Mouse (Mus musculus): ENCODE results near the gene Spata32. TPM values are rescaled to one million over a fixed set of nuclear protein-coding genes. Genes with fewer than 3 reads are reported as not detected.

The Spata32 gene
- total and polyA plus RNA-seq, 3 experiments = not detected

- TF ChIP-seq MAX (IDR thresholded peaks at IDR 0.05; ENCODE audit: low read length) (no peak), POLR2AphosphoS2 (IDR thresholded peaks at IDR 0.05; ENCODE audit: low read depth, low read length) (no peak), ETS1 (conservative IDR thresholded peaks at IDR 0.05; ENCODE audit: low read depth, low read length) (no peak), USF1 (IDR thresholded peaks at IDR 0.05; ENCODE audit: low read depth, low read length) (no peak), MXI1 (IDR thresholded peaks at IDR 0.05; ENCODE audit: low read depth, low read length) (no peak), RCOR1 (conservative IDR thresholded peaks at IDR 0.05; ENCODE audit: low read depth, low read length) (no peak), JUN (IDR thresholded peaks at IDR 0.05; ENCODE audit: insufficient read depth, low read depth, low read length) (no peak), CHD1 (IDR thresholded peaks at IDR 0.05; ENCODE audit: low read depth, low read length) (no peak), POLR2A (IDR thresholded peaks at IDR 0.05; ENCODE audit: low read depth, low read length) (no peak), ZMIZ1 (IDR thresholded peaks at IDR 0.05; ENCODE audit: low read depth, low read length) (no peak), MAFK (IDR thresholded peaks at IDR 0.05; ENCODE audit: insufficient replicate concordance, low read length) (no peak), NELFE (IDR thresholded peaks at IDR 0.05; ENCODE audit: low read depth, low read length) (no peak), UBTF (IDR thresholded peaks at IDR 0.05; ENCODE audit: low read depth, low read length) (no peak)
- H3K4me1 ChIP-seq (ENCODE audit: control insufficient read depth in 1 of 2, insufficient read depth in 2 of 2) = peaks cover 22 to 80% of the 10 kb centered on the region in 2 experiments
- H3K27me3 ChIP-seq (replicated peaks) = no peaks in the 10 kb centered on the region
- no peak overlapping the region for H3K27ac ChIP-seq (ENCODE audit: insufficient read depth, low read depth)
- DNase-seq (ENCODE audit: extremely low read depth) = no peak
- H3K79me2 ChIP-seq (replicated peaks; ENCODE audit: control insufficient read depth, extremely low read depth, insufficient read depth, poor library complexity, severe bottlenecking) = no peaks in the 10 kb centered on the region
- H3K36me3 ChIP-seq (replicated peaks in 1 of 2; ENCODE audit: control insufficient read depth in 1 of 2, insufficient read depth in 1 of 2, low read length in 1 of 2) = peaks cover 50 to 89% of the 10 kb centered on the region in 2 experiments
- dilution Hi-C loops (cut with MboI; ENCODE audit: extremely low pct_ligation_motif_present, extremely low pct_unique_long_range_greater_than_20kb, low sequenced_read_pairs) (no loop called here), in situ Hi-C loops (cut with MboI; ENCODE audit: low pct_ligation_motif_present, low pct_unique_long_range_greater_than_20kb, low sequenced_read_pairs) (loop anchor here (5.0 kb wide), 2 partner anchors 36 to 81 kb away; no protein-coding TSS in a partner anchor)
- no peak overlapping the region for H3K4me2 ChIP-seq (ENCODE audit: insufficient read depth, low read depth, poor library complexity, severe bottlenecking)
- peaks cover 12% of the 10 kb centered on the region for H3K9me3 ChIP-seq (replicated peaks; ENCODE audit: low read length)
- no peak overlapping the region for H3K4me3 ChIP-seq (replicated peaks in 1 of 3; ENCODE audit: low read depth in 2 of 3, low read length in 2 of 3, poor library complexity in 1 of 3)
- H3K9ac ChIP-seq (ENCODE audit: insufficient read depth, low read depth) = no peak overlapping the region
Observed at GRCm38 (mm10) chr11:103236431-103236830, 18.2 kb upstream of the Spata32 start.

GRCm38 (mm10) chr11:103235702-103236101 is 17.5 kb upstream of the Spata32 start:
- Histone ChIP-seq H3K79me2 (replicated peaks; ENCODE audit: control insufficient read depth, extremely low read depth, insufficient read depth, poor library complexity, severe bottlenecking) (no peaks in the 10 kb centered on the region), H3K9ac (ENCODE audit: insufficient read depth, low read depth) (no peak overlapping the region), H3K27me3 (replicated peaks) (no peaks in the 10 kb centered on the region), H3K4me2 (ENCODE audit: insufficient read depth, low read depth, poor library complexity, severe bottlenecking) (no peak overlapping the region), H3K4me1 (ENCODE audit: control insufficient read depth in 1 of 2, insufficient read depth in 2 of 2) (peaks cover 29 to 82% of the 10 kb centered on the region in 2 experiments), H3K4me3 (replicated peaks in 1 of 3; ENCODE audit: low read depth in 2 of 3, low read length in 2 of 3, poor library complexity in 1 of 3) (no peak overlapping the region), H3K27ac (ENCODE audit: insufficient read depth, low read depth) (no peak overlapping the region), H3K36me3 (replicated peaks in 1 of 2; ENCODE audit: control insufficient read depth in 1 of 2, insufficient read depth in 1 of 2, low read length in 1 of 2) (peaks cover 51 to 89% of the 10 kb centered on the region in 2 experiments), H3K9me3 (replicated peaks; ENCODE audit: low read length) (peaks cover 12% of the 10 kb centered on the region)
- TF ChIP-seq ZC3H11A (IDR thresholded peaks at IDR 0.05; ENCODE audit: low read depth, low read length) (no peak), RAD21 (IDR thresholded peaks at IDR 0.05; ENCODE audit: low read depth, low read length) (no peak)
- DNase-seq (ENCODE audit: extremely low read depth) = no peak
- in situ Hi-C loops (cut with MboI; ENCODE audit: low pct_ligation_motif_present, low pct_unique_long_range_greater_than_20kb, low sequenced_read_pairs) (loop anchor here (5.0 kb wide), 2 partner anchors 37 to 82 kb away; no protein-coding TSS in a partner anchor), dilution Hi-C loops (cut with MboI; ENCODE audit: extremely low pct_ligation_motif_present, extremely low pct_unique_long_range_greater_than_20kb, low sequenced_read_pairs) (no loop called here)

All from CH12.LX (cell line).